Mouse (Mus musculus): ENCODE measurements around the gene Fbrsl1. TPM values are rescaled to one million over a fixed set of nuclear protein-coding genes. Genes with fewer than 3 reads are reported as not detected.

Gene Fbrsl1
- 10 to 100 TPM; 32.9 to 33.2 TPM for total RNA-seq (2021)
- long read RNA-seq, experiment 1, partial matches to known transcripts = 1 of 4 reads
- long read RNA-seq, experiment 1, other reads (novel, unspliced or antisense) = 1 of 4 reads
- long read RNA-seq, experiment 2, transcript Fbrsl1-207 (3 exons, 976 nt) = major isoform, 5 of 7 reads
- long read RNA-seq, experiment 2, partial matches to known transcripts = 2 of 7 reads
- long read RNA-seq, experiment 2, other reads (novel, unspliced or antisense) = 0 of 7 reads

- DNase-seq (ENCODE audit: low spot score) = peak; percentile 97
These were observed at the start of gene Fbrsl1 for GRCm38 (mm10) chr5:110448436-110449134. Gene Fbrsl1 (minus strand): TSS chr5:110448503.

DNA sequence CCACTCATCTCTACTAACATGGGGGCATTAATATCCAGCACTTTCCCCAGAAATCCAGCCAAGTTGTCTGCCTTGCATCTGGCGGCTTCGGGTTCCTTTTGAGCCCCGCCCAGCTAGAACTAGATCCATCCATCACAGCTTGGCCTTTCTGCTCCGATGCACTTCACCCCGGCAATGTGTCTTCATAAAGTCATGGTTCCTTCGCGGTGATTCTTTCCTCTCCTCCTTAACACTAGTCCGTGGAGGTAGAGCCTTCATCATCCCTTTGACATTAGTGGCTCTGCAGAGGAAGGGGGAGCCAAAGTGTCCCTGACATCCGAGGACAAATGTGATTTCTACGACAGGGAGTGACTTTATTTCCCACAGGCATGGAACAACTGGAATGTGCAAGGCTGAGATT is 49.8 kb upstream of the Fbrsl1 start:
- no peak for DNase-seq (ENCODE audit: low spot score)

GRCm38 (mm10) chr5:110497556-110497955 is 49.3 kb upstream of the Fbrsl1 start:
- peak; percentile 30 for DNase-seq (ENCODE audit: low spot score)

DNA sequence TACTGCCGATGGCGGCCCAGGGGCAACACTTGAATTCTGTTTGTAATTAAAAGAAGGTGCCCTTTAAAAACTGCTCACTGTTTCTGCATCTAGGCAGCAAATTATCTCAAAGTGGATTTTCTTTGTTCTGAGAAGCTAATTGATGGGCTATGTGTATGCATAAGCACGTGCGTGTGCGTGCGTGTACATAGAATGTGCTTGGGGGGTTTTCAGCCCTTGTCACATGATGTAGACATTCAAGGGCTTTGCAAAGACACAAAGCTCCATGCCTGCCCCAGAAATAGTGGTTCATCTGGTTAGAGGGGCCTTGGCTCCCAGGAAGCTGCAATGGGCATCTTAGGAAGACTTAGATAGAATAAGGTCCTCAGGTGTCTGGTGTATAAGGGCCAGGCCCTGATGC is 46.7 kb upstream of the Fbrsl1 start:
- no peak for DNase-seq (ENCODE audit: low spot score)

DNA sequence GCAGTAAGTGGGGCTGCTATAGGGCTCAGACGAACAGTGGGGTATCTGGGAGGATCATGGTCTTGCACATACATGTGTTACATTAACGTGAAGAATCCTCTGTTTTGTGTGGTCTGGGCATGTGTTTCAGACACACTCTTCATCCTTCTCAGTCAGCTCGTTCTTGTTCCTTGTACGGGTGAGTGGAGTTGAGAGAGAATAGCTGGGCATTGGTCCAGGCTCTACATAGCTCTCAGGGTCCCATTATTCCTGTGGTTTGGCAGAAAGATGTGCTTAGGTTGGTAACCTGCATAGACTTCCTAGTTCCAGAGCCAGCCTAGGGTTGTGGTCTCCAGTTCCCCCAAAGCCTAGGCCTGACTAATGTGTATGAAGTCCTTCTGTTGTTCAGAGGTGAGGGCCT is 46.1 kb upstream of the Fbrsl1 start:
- no peak for DNase-seq (ENCODE audit: low spot score)

DNA sequence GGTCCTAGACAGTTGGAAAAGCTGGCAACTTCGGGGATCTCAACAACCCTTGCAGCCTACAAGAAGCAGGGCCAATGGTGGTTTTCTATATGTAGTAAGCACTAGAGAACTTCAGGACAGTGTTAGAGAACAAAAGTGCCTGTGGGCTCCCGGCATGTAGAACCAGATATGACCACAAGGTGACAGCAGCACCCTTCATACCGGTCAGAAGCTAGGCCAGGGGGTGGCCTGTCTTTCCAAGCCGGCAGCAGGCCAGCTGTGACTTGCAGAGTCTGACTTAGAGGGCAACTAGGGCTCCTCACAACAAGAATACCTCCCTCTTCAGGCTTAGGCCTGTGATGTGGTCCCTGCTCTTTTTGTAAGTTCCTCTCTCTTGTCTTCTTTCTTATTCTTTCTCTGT is 45.5 kb upstream of the Fbrsl1 start:
- peak; percentile 70 for DNase-seq (ENCODE audit: low spot score)

DNA sequence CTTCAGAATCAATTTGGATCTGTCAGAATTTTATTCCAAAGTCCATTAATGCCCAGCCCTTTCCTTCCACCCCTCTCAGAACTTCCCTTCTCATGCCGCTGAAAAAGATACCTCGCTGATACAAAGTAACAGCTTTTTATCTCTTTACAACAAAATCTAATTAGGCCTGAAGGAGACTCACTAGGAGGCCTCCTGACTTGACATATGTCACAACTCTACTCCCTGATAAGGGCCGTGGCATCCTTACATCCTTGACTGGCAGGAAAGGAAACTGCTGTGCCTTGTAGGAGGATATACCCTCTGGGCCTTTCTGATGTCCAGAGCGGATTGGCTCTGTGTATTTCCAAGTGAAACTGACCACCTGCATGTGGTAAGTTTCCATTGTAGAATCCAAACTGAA is 41.3 kb upstream of the Fbrsl1 start:
- DNase-seq (ENCODE audit: low spot score) = no peak

- no peak for DNase-seq (ENCODE audit: low spot score)
These were observed 39.6 kb upstream of the Fbrsl1 start for GRCm38 (mm10) chr5:110487943-110488342.

DNA sequence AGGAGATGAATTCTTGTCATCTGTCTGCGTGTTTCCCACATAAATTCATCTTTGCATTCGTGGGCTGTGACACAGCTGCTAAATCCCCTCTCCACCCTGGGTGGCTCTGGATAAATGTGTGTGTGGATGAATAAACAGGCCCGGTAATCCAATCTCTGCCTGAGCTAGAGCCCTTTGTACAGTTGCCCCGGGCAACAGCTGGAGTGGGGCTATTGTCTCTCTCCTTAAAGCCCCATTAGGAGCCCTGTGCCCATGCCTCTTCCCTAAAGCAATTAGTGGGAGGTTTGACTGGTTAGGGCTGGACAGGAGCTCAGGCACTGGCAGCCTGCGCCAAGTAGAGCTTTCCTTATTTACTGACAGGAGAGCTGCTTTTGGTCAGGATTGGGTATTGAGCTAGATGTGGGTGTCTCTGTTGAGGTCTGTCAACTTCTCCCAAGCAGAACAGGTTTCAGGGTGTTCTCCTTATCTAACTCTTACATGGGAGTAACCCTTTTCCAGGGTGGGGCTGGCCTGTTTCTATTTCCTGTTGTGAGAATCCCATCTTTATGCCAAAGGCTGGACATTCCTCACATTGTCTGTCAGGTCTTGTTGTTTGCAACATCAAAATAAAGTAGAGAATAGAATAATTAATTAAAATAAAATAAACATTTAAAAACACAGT is 38.5 kb upstream of the Fbrsl1 start:
- no peak for DNase-seq (ENCODE audit: low spot score)

DNA sequence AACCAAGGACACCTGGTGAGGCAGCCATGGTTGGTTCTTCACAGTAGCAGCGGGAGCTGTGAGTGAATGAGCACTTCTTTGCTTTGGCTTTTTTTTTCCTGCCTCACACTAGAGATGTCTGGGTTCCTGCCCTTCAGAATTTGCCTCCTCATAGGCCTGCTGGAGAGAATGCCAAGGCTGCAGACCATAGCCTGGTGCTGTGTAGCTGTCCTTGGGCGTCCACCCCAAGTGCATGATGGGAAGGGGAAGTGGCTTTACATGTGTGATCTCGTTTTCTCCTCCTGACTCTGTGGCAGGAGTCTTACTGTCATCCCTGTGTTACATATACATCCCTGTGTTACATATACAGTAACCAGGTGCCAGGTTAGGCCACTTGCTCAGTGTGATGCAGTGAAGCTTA is 36.4 kb upstream of the Fbrsl1 start:
- no peak for DNase-seq (ENCODE audit: low spot score)

DNA sequence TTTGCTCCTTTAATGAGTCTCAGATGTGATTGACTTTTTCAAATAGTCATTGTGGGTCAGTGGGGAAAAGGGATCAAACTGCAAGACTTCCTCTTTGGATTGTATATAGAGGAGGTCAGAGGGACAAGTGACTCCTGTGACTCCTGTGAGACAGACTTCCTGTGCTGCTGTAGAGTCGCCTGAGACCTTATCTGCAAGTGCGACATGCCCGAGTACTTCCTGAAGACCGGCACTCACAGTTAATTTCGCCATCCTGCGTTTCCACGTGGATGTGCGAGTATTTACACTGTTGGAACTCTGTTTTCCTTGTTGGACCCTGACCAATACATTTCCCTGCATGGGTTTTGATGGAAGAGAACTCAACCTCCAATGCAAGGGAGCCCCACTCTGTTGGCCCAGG is 30.9 kb upstream of the Fbrsl1 start:
- no peak for DNase-seq (ENCODE audit: low spot score)

GRCm38 (mm10) chr5:110474156-110474555 is 25.9 kb upstream of the Fbrsl1 start:
- no peak for DNase-seq (ENCODE audit: low spot score)

- DNase-seq (ENCODE audit: low spot score) = no peak
These were observed 24.5 kb upstream of the Fbrsl1 start for GRCm38 (mm10) chr5:110472834-110473233.

DNA sequence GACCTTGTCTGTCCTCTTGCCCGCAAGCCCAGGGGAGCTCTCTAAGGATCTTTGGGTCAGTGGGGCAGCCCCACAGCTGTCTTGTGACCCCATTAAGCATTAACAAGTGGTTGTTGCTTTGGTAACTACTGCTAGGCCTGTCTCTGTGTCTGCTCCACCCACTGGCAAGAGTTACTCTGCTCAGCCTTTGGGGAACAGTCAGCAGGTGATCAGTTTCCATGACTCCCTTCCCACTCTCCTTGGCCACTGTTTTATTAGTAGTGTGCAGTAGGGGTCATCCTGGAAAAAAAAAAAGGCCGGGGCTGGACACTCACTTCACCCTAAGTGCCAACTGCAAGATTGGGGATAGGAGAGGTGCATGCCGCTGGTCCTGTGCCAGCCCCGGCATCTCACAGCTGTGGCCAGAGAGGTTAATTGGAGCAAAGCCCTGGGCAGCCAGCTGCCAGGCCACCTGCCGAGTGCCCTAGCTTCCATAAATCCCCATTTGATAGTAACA is 23.7 kb upstream of the Fbrsl1 start:
- no peak for DNase-seq (ENCODE audit: low spot score)

DNA sequence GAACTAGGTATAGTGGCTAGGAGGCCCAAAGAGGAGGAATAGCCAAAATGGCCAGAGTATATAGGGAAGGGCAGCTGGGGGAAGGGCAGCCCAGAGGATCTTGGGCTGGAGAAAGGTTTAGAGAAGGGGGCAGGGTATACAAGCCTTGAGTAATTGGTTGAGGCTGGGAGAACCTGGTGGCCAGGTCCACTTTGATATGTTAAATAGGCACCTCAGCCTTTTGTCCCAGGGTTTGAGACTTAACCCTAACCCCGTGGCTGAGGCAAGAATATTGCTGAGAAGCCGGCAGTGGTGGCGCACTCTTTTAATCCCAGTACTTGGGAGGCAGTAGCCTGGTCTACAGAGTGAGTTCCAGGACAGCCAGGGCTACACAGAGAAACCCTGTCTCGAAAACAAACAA is 23.0 kb upstream of the Fbrsl1 start:
- DNase-seq (ENCODE audit: low spot score) = no peak

DNA sequence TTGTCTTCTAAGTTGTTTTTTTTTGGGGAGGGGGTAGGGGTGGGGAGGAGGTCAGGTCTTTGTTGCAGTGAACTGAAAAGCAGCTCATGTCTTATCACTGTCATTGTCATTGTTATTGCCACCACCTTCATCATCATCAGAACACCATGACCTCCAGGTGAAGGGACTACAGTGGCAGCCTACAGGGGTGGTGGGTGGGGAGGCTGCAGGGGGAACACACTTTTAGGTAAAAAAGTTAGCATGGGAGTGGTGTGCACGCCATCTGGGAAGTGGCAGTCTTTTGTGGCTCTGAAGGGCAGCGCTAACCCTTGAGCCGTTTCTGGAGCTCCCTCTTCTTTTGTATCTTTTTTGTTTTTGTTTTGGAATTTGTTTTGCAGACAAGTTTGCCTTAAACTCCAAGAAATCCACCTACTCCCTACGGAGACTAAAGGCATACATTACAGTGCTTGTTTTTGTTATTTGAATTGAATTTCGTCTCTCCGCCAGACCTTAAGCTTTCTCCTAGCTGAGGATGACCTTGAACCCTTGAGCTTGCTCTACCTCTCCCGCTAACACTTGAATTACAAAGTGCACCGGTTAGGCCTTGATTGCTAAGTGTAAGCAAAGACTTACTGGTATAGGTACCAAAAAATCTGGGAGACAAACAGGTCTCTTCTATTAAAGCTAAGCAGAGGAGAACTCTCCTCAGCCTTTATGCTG is 21.1 kb upstream of the Fbrsl1 start:
- no peak for DNase-seq (ENCODE audit: low spot score)

GRCm38 (mm10) chr5:110468296-110468695 is 20.0 kb upstream of the Fbrsl1 start:
- DNase-seq (ENCODE audit: low spot score) = no peak

DNA sequence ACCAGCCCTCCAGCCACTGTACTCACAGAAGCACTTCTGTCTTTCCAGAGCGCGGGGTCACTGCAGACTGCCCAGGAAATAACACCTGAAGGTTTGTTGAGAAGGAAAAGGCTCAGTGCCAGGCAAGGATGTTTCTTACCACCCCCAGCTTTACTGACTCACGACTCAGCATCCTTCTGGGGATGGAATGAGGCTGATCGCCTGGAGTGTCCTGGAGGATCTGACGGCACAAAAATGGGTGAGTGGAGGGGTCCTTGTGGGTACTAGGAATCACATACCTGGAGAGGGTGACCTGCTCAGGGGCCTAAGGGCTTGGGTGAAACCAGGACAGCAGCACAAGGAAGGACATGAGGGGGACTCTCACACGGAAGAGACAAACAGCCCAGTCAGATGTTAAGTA is 19.4 kb upstream of the Fbrsl1 start:
- no peak for DNase-seq (ENCODE audit: low spot score)

DNA sequence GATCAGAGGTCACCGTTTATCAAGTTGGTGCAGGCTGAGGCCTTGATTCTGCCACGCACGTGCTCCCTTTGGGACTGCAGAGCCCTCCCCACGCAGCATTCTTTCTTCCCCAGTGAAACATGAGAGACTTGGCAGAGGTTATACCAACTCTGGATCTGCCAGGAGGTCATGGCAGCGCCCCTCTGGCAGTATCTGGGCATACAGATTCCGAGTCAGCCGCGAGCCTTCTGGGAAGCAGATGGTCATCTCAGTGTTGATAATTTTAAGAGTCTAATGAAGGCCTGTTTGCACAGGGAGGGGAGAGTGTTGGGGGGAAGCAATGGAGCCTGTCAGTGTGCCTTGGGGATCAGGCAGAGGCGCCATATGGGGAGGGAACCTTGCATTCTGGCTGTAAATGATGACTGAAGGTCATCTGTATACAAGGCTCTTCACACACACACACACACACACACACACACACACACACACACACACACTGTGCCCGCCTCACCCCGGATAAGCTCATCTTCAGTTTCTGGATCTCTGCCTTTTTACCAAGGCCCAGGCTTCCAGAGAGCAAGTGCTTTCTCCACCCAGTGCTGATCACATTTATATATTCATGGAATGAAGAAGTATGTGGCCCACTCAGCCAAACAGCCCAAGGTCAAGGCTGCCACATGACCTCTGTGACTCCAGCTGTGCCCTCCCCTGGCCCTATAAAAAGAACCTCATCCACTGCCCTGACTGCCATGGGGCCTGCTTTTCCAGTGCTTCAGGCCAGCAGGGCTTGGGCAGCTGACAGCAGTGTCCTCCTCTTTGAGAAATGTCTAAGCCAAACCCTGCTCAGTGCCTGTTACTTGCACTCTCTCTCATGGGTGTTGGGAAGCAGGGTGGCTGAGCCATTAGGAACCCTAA is 18.5 kb upstream of the Fbrsl1 start:
- peak; percentile 38 for DNase-seq (ENCODE audit: low spot score)

DNA sequence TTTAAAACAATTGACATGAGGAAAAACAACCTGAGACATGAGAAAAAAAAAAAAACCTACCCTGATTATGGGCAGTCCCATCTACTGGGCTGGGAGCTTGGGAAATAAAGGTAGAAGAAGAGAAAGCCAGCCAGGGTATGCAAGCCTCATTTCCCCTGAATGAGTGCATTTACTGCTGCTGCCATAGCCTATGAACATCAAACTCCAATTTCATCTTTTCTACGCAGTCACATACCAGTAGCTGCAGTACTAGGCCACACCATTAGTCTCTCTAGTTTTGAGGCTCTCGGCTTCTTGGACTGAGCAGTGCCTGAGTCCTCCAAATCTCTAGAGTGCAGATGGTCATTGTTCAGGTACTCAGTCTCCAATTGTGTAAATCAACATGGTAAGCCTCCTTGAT is 14.3 kb upstream of the Fbrsl1 start:
- DNase-seq (ENCODE audit: low spot score) = no peak

DNA sequence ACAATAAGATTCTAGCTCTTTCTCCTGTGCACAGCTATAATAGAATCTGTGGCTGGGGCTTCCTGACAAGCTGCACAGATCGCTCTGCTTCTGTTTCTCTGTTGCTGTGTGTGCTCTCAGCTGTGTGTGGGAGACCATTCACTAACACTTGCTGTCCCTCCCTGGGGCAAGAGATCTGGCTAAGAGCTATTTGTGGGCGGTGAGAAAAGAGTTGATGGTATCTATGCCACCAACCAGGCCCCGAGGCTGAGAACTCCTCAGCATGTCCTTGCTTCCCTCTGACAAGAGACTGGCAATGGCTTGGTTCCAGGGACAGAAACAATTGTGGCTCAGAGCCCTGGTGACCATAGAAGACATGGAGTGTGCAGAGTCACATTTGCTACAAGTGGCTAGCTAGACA is 10.6 kb upstream of the Fbrsl1 start:
- no peak for DNase-seq (ENCODE audit: low spot score)

Measured in gastrocnemius, adult 18-20 months (tissue).